29 mouse cellular contexts compared by ENCODE assay signal in the genomic region with DNA sequence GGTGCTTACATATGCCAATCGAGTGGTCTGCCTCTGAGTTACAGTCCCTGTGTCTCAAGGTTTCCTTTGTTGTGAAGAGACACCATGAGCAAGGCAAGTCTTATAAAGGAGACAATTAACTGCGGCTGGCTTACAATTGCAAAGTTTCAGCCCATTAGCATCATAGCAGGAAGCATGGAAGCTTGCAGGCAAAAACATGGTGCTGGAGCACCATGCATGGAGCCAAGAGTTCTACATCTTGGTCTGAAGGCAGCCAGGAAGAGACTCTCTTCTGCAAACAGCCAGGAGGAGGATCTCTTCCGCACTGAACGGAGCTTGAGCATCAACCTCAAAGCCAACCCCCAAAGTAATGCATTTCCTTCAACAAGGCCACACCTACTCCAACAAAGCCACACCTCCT.
DNase-seq lines count a peak whose midpoint lies in the region; ATAC-seq lines count a peak whose summit lies in the region.
"Had no signal": no experiment of that assay in that cellular context is flagged by ENCODE, and none has a peak within 500 bp of the region (broad histone marks: within the 10 kb centered on the region; RNA-seq: fewer than 3 reads in every experiment).

No protein-coding gene starts in this region.

- 84% methylated on average over 4 of the region's 4 CpGs for WGBS in embryonic facial prominence, embryonic 14.5 days
- 87% methylated on average over 4 of the region's 4 CpGs for WGBS in embryonic facial prominence, embryonic 10.5 days
- WGBS in kidney, embryonic 16.5 days: 62% methylated on average over 4 of the region's 4 CpGs

- no peak overlapping the region for H3K4me2 ChIP-seq in embryonic facial prominence, embryonic 14.5 days (ENCODE audit: low read depth, low read length)
- H3K4me2 ChIP-seq in kidney, embryonic 16.5 days (replicated peaks; ENCODE audit: low read depth, low read length): peak overlapping the region; percentile 48; the same call in 1 of the 2 replicates
- H3K4me2 ChIP-seq: forebrain, embryonic 12.5 days; intestine, embryonic 15.5 days; liver, embryonic 11.5 days had no signal

- no peaks in the 10 kb centered on the region for H3K27me3 ChIP-seq in embryonic facial prominence, embryonic 14.5 days (replicated peaks; ENCODE audit: control insufficient read depth, insufficient read depth, low read length)
- H3K27me3 ChIP-seq in embryonic facial prominence, embryonic 10.5 days (replicated peaks; ENCODE audit: low read depth, poor library complexity, severe bottlenecking): no peaks in the 10 kb centered on the region
- H3K27me3 ChIP-seq in kidney, embryonic 16.5 days (ENCODE audit: insufficient read depth, low read length): no peaks in the 10 kb centered on the region
- H3K27me3 ChIP-seq: embryonic facial prominence, embryonic 15.5 days; forebrain, embryonic 12.5 days; intestine, embryonic 15.5 days; limb, embryonic 13.5 days; midbrain, embryonic 13.5 days; Patski had no signal

- ATAC-seq in embryonic facial prominence, embryonic 14.5 days (ENCODE audit: low read depth): peak; percentile 19; the same call in 1 of the 2 replicates
- 0 out of 2 replicates have a peak, but pooled peaks have one; percentile 24 for ATAC-seq in kidney, embryonic 16.5 days (ENCODE audit: low FRiP score, low TSS enrichment)
- ATAC-seq: intestine, embryonic 15.5 days; midbrain, embryonic 13.5 days had no signal

- no peaks in the 10 kb centered on the region for H3K36me3 ChIP-seq in embryonic facial prominence, embryonic 14.5 days (ENCODE audit: control insufficient read depth, insufficient read depth, low read length)
- no peaks in the 10 kb centered on the region for H3K36me3 ChIP-seq in embryonic facial prominence, embryonic 10.5 days (replicated peaks)
- no peaks in the 10 kb centered on the region for H3K36me3 ChIP-seq in kidney, embryonic 16.5 days (ENCODE audit: insufficient read depth, low read length)
- H3K36me3 ChIP-seq: embryonic facial prominence, embryonic 15.5 days; forebrain, embryonic 12.5 days; G1E; heart, embryonic 13.5 days; intestine, embryonic 15.5 days; limb, embryonic 13.5 days; midbrain, embryonic 13.5 days had no signal

- no peak overlapping the region for H3K4me3 ChIP-seq in embryonic facial prominence, embryonic 14.5 days (ENCODE audit: low read depth, low read length)
- H3K4me3 ChIP-seq in embryonic facial prominence, embryonic 10.5 days: no peak overlapping the region
- no peak overlapping the region for H3K4me3 ChIP-seq in kidney, embryonic 16.5 days (ENCODE audit: low read length)
- H3K4me3 ChIP-seq: embryonic facial prominence, embryonic 15.5 days; forebrain, embryonic 12.5 days; heart, embryonic 13.5 days; intestine, embryonic 15.5 days; left cerebral cortex, adult 2 months; limb, embryonic 13.5 days; midbrain, embryonic 13.5 days had no signal

- H3K27ac ChIP-seq in embryonic facial prominence, embryonic 14.5 days (replicated peaks; ENCODE audit: low read depth, low read length): no peak overlapping the region
- no peak overlapping the region for H3K27ac ChIP-seq in embryonic facial prominence, embryonic 10.5 days (replicated peaks)
- H3K27ac ChIP-seq in kidney, embryonic 16.5 days (ENCODE audit: low read length): no peak overlapping the region
- H3K27ac ChIP-seq: forebrain, embryonic 12.5 days; heart, embryonic 13.5 days; intestine, embryonic 15.5 days; left cerebral cortex, adult 2 months; limb, embryonic 13.5 days; midbrain, embryonic 13.5 days had no signal

- peaks cover 11% of the 10 kb centered on the region for H3K4me1 ChIP-seq in embryonic facial prominence, embryonic 14.5 days (ENCODE audit: control insufficient read depth, insufficient read depth, low read length)
- peaks cover 19% of the 10 kb centered on the region for H3K4me1 ChIP-seq in embryonic facial prominence, embryonic 10.5 days
- peaks cover 23% of the 10 kb centered on the region for H3K4me1 ChIP-seq in kidney, embryonic 16.5 days (ENCODE audit: insufficient read depth, low read length)
- H3K4me1 ChIP-seq: intestine, embryonic 15.5 days had no signal

- DNase-seq in embryonic facial prominence, embryonic 14.5 days (ENCODE audit: low spot score): no peak
- no peak for DNase-seq in embryonic facial prominence, embryonic 10.5 days (ENCODE audit: low spot score)
- DNase-seq in kidney, postnatal 10 days: no peak
- peak; percentile 9 for DNase-seq in induced T-regulatory cell, adult 2 months (ENCODE audit: low read depth)
- DNase-seq in lung, postnatal 14 days: no peak
- no peak for DNase-seq in MN1 (ENCODE audit: low spot score)
- DNase-seq: adrenal gland, postnatal 36 days; cerebellum, adult 18-20 months; cerebellum, postnatal 10 days; gastrocnemius, postnatal 10 days; heart, postnatal 10 days; kidney, adult 2 months; kidney, postnatal 25 days; lung, postnatal 4 days; right cerebral cortex, adult 18-20 months; spleen, adult 18-20 months; thymus, adult 18-20 months; thymus, postnatal 25 days had no signal

- H3K9ac ChIP-seq in embryonic facial prominence, embryonic 14.5 days (ENCODE audit: low read depth, low read length): no peak overlapping the region
- H3K9ac ChIP-seq in kidney, embryonic 16.5 days (replicated peaks; ENCODE audit: low read length): no peak overlapping the region
- H3K9ac ChIP-seq: embryonic facial prominence, embryonic 15.5 days; forebrain, embryonic 12.5 days; heart, embryonic 13.5 days; intestine, embryonic 15.5 days; limb, embryonic 13.5 days; midbrain, embryonic 13.5 days had no signal

- no peaks in the 10 kb centered on the region for H3K9me3 ChIP-seq in embryonic facial prominence, embryonic 14.5 days (ENCODE audit: control insufficient read depth, low read length)
- H3K9me3 ChIP-seq in embryonic facial prominence, embryonic 10.5 days: no peaks in the 10 kb centered on the region
- no peaks in the 10 kb centered on the region for H3K9me3 ChIP-seq in kidney, embryonic 16.5 days (ENCODE audit: low read length)
- H3K9me3 ChIP-seq: embryonic facial prominence, embryonic 15.5 days; forebrain, embryonic 12.5 days; G1E; heart, embryonic 13.5 days; intestine, embryonic 15.5 days; limb, embryonic 13.5 days; midbrain, embryonic 13.5 days had no signal
